Mouse (Mus musculus) left cerebral cortex, postnatal 14 days (tissue): ENCODE measurements around the gene Tns2. TPM values are rescaled to one million over a fixed set of nuclear protein-coding genes. Genes with fewer than 3 reads are reported as not detected.

Experiments
- DNase-seq, 2 experiments: peaks; one replicate each; pipeline ENCODE4 v3.0.0; 2021 to 2022; ENCODE audit warnings: low spot score in 2 of 2, mixed read lengths in 1 of 2
- intact Hi-C: fragments of 180-260 bp; cut with DNase I; formaldehyde crosslinking; loops from one replicate; pipeline ENCODE4 v1.15.1; 2025
- total RNA-seq, 2 experiments: library from RNA; stranded (reverse); gene quantifications; 2 replicates each; pipeline ENCODE4 v1.2.3; 2021

Gene Tns2
- total RNA-seq, 2 experiments from 2014 or later, result 14.4 to 18.5 TPM

- intact Hi-C loops, result no loop called here
- DNase-seq, result no peak
Observed at GRCm38 (mm10) chr15:102089914-102090585, 10.2 kb upstream of the Tns2 start.

DNA sequence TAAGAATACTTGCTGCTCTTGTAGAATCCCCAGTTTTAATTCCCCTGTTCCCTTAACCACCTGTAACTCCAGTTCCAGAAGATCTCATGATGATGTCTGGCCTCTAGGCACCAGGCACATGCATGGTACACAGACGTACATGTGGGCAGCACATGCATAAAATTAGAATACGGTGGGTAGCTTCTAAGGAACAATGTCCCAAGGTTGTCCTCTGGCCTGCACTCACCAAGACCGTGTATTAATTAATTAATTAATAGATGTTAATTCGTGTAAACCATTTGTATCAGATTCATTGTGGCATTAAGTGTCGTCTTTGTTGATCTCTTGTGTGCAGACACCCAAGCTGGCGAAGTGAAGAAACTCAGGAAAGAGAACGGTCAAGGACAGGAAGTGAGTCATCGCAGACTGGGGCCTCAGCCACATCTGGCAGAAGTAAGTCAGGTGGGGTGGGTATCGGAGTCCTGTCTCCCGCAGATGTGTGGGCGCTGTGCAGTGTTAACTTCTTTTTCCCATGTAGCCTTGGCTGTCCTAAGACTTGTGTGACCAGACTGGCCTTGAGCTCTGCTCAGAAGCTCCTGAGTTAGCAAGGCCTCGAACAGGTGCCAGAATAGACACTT lies 9.0 kb upstream of the Tns2 start:
- intact Hi-C loops, result no loop called here
- DNase-seq, result no peak

DNA sequence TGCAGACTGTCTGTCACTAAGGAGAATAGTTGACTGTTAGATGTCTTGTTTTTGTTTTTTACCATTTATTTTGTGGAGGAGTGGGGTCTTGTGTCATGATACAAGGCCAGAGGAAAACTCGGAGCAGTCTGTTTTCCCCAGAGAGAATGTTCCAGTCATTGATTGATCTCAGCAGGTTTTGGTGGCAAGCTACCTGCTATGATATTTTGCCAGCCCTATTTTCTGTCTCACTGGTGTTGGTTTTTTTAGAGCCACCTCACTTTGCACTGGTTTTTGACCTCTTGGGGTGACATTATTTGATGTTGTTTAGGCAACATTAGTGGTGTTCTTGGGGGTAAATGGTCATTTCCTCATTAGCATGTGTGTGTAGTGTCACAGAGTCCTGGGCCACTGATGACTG lies 8.5 kb upstream of the Tns2 start:
- intact Hi-C loops, result no loop called here

GRCm38 (mm10) chr15:102092222-102092621 lies 8.0 kb upstream of the Tns2 start:
- intact Hi-C loops, result no loop called here
- no peak for DNase-seq

More for the DNA sequence above, 8.5 kb upstream of the Tns2 start:
- DNase-seq, result no peak

- no peak for DNase-seq
- intact Hi-C loops, result no loop called here
Observed at GRCm38 (mm10) chr15:102094157-102094556, 6.1 kb upstream of the Tns2 start.

DNA sequence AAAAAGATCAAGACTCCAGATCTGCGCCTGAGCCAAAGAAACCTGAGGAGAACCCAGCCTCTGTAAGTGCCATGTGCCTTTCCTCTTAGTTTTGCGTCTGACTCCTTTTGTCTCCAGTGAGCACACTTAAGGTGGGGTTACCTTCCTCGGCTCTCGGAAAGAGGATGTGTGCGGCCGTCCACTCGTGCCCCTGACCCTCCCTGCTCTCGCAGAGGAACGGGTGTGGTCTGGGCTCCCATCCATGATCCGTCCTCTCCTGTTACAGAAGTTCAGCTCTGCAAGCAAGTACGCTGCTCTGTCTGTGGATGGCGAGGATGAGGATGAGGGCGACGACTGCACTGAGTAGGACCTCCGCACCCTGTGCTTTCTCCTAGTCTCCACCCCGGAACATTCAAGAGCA lies 5.2 kb upstream of the Tns2 start:
- intact Hi-C loops, result no loop called here
- no peak for DNase-seq

GRCm38 (mm10) chr15:102097147-102097915 lies 2.9 kb upstream of the Tns2 start:
- no peak for DNase-seq
- intact Hi-C loops, result no loop called here

GRCm38 (mm10) chr15:102097991-102098555 lies 2.1 kb upstream of the Tns2 start:
- DNase-seq, result no peak
- intact Hi-C loops, result no loop called here

DNA sequence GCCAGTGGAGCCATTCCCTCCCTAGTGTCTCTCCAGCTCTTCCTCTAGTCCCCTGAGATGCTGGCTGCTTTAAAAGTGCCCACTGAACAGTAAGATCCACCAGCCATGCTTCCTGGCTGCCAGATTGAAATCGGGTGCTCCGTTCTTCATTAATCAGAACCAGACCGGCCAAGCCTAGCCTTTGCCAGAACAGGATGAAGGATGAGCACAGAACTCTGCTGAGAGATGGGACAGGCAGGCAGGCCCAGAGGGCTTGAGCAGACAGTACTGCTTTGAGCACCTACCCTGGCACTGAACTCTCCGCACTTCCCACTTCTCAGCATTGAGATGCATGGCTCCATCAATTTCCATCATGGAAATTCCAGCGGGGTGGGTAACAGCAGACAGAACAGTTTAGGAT lies 953 bp upstream of the Tns2 start:
- intact Hi-C loops, result no loop called here
- DNase-seq, result no peak

GRCm38 (mm10) chr15:102099771-102100160 lies 447 bp upstream of the Tns2 start:
- no peak for DNase-seq
- intact Hi-C loops, result no loop called here

- intact Hi-C loops, result no loop called here
Observed at GRCm38 (mm10) chr15:102100996-102101671, 921 bp downstream of the Tns2 start.

DNA sequence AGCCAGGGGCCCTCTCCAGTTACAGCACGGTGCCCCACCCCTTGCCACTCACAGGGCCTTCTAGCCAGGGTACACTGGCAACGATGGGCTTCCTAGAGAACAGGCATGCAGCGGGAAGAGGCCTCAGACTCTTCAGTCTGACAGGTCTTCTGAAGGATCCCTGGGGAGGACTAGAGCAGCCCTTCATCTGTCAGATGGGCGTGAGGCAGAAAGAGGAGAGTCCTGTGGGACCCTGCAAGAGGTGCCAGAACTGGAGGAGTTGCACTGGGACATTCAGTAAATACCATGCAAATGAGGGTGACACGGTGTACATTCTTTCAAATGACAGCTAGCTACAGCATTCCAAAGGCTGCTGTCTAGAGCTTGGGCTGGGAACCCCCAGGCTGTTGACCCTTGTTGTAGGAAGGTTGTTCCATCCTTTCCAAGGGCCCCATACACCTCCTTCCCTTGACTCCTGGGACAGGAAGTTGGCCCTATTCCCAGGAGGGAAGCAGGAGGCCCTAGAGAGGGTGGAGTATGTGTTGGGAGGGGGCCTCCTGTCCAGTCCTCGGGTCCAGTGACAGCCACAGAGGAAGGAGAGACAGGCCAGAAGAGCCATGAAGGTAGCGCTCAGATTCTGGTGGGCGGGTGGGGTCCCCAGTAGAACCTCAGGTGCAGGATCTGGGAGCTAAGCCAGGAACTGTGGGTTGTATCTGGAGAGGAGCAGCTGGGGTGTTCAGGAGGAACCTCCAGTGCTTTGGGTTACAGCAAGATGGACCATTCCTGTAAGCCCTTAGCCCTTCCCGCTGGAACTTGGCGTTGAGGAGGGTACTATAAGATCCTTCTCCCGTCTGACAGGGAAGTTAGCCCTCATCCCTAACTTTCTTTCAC lies 1.7 kb downstream of the Tns2 start:
- no peak for DNase-seq
- intact Hi-C loops, result no loop called here

More at GRCm38 (mm10) chr15:102100996-102101671, 921 bp downstream of the Tns2 start:
- no peak for DNase-seq

GRCm38 (mm10) chr15:102102548-102103121 lies 2.4 kb downstream of the Tns2 start:
- no peak for DNase-seq
- intact Hi-C loops, result no loop called here

- intact Hi-C loops, result no loop called here
Observed at GRCm38 (mm10) chr15:102103371-102103946, 3.2 kb downstream of the Tns2 start.

GRCm38 (mm10) chr15:102103947-102104555 lies 3.8 kb downstream of the Tns2 start:
- no peak for DNase-seq
- intact Hi-C loops, result no loop called here

More at GRCm38 (mm10) chr15:102103371-102103946, 3.2 kb downstream of the Tns2 start:
- no peak for DNase-seq

GRCm38 (mm10) chr15:102105360-102105759 lies 5.1 kb downstream of the Tns2 start:
- DNase-seq, result no peak
- intact Hi-C loops, result loop anchor here (5.0 kb wide), 2 partner anchors 42 to 117 kb away; no protein-coding TSS in a partner anchor
